Comparison of ENCODE assay signal across 8 mouse cellular contexts in genomic region chr13:62763806-62764205, GRCm38 (mm10). TPM values are rescaled to one million over a fixed set of nuclear protein-coding genes. Genes with fewer than 3 reads are reported as not detected.
DNase-seq lines count a peak whose midpoint lies in the region; ATAC-seq and TF ChIP-seq lines count a peak whose summit lies in the region.
"Not testable (repeated sequence)": the region's sequence is repeated elsewhere in the genome, so short reads cannot be mapped to it uniquely, and the experiment has no call there.

No protein-coding gene starts in this region.

- not testable (repeated sequence) for TF ChIP-seq EP300 in CH12.LX (IDR thresholded peaks at IDR 0.05; ENCODE audit: low read length); heart, adult 2 months (IDR thresholded peaks at IDR 0.05; ENCODE audit: insufficient read depth, low read depth, low read length); stomach, postnatal 0 days (optimal IDR thresholded peaks at IDR 0.05)

- WGBS in heart, adult 2 months: 69% methylated on average over 2 of the region's 2 CpGs
- WGBS in kidney, postnatal 0 days: 67% methylated on average over 2 of the region's 2 CpGs
- WGBS in stomach, postnatal 0 days: 62% methylated on average over 2 of the region's 2 CpGs

- H3K4me3 ChIP-seq in CH12.LX (replicated peaks in 1 of 3; ENCODE audit: low read depth in 2 of 3, low read length in 2 of 3, poor library complexity in 1 of 3); heart, adult 2 months; kidney, postnatal 0 days (replicated peaks; ENCODE audit: low read depth, low read length); stomach, postnatal 0 days (ENCODE audit: low read depth, low read length): not testable (repeated sequence)

- DNase-seq in CH12.LX (ENCODE audit: extremely low read depth): peak; percentile 47
- peak; percentile 64 for DNase-seq in adrenal gland, postnatal 10 days
- DNase-seq in embryo, embryonic 10.5 days (ENCODE audit: low spot score): peak; percentile 59
- not testable (repeated sequence) for DNase-seq in heart, adult 2 months
- DNase-seq in kidney, postnatal 0 days (ENCODE audit: low spot score): peak; percentile 35
- DNase-seq in left cerebral cortex, postnatal 4 days: peak; percentile 23
- peak; percentile 44 for DNase-seq in mesoderm, embryonic 11.5 days (ENCODE audit: low read depth, low spot score)
- peak; percentile 32 for DNase-seq in stomach, postnatal 0 days (ENCODE audit: low spot score)

- not testable (repeated sequence) for H3K4me2 ChIP-seq in CH12.LX (ENCODE audit: insufficient read depth, low read depth, poor library complexity, severe bottlenecking); kidney, postnatal 0 days (ENCODE audit: low read length); stomach, postnatal 0 days (replicated peaks; ENCODE audit: low read depth)

- not testable (repeated sequence) for TF ChIP-seq POLR2A in CH12.LX (IDR thresholded peaks at IDR 0.05; ENCODE audit: low read depth, low read length); heart, adult 2 months (IDR thresholded peaks at IDR 0.05; ENCODE audit: insufficient read depth, low read depth, low read length)

- not testable (repeated sequence) for ATAC-seq in kidney, postnatal 0 days (replicated peaks; ENCODE audit: low FRiP score, low read depth); stomach, postnatal 0 days (ENCODE audit: low FRiP score, low TSS enrichment)

- peak; percentile 65 for TF ChIP-seq RAD21 in CH12.LX (IDR thresholded peaks at IDR 0.05; ENCODE audit: low read depth, low read length)

- H3K4me1 ChIP-seq in CH12.LX (ENCODE audit: control insufficient read depth in 1 of 2, insufficient read depth in 2 of 2); heart, adult 2 months (ENCODE audit: control insufficient read depth, insufficient read depth, low read length); kidney, postnatal 0 days (replicated peaks; ENCODE audit: insufficient read depth, low read length); stomach, postnatal 0 days (replicated peaks; ENCODE audit: control insufficient read depth, insufficient read depth): not testable (repeated sequence)

- dilution Hi-C loops in CH12.LX (cut with MboI; ENCODE audit: extremely low pct_ligation_motif_present, extremely low pct_unique_long_range_greater_than_20kb, low sequenced_read_pairs): not testable (repeated sequence)

- H3K79me2 ChIP-seq in CH12.LX (replicated peaks; ENCODE audit: control insufficient read depth, extremely low read depth, insufficient read depth, poor library complexity, severe bottlenecking); heart, adult 2 months (replicated peaks; ENCODE audit: control insufficient read depth, insufficient read depth, low read length): not testable (repeated sequence)

- H3K9ac ChIP-seq in CH12.LX (ENCODE audit: insufficient read depth, low read depth); heart, adult 2 months (ENCODE audit: low read depth, low read length); kidney, postnatal 0 days (ENCODE audit: low read depth, low read length); stomach, postnatal 0 days (ENCODE audit: low read length): not testable (repeated sequence)

- H3K27me3 ChIP-seq in CH12.LX (replicated peaks); heart, adult 2 months (ENCODE audit: control insufficient read depth, insufficient read depth, low read length); kidney, postnatal 0 days (ENCODE audit: insufficient read depth, low read length); stomach, postnatal 0 days (ENCODE audit: control insufficient read depth, insufficient read depth, low read length): not testable (repeated sequence)

- not testable (repeated sequence) for H3K36me3 ChIP-seq in CH12.LX (replicated peaks in 1 of 2; ENCODE audit: control insufficient read depth in 1 of 2, insufficient read depth in 1 of 2, low read length in 1 of 2); heart, adult 2 months (ENCODE audit: control insufficient read depth, insufficient read depth, low read length); kidney, postnatal 0 days (ENCODE audit: insufficient read depth, low read length); stomach, postnatal 0 days (ENCODE audit: control insufficient read depth, insufficient read depth, low read length)

- intact Hi-C loops in heart, adult 2 months (cut with DNase I): loop anchor here (2.0 kb wide), 1 partner anchor 91 kb away; no protein-coding TSS in a partner anchor
- intact Hi-C loops in left cerebral cortex, postnatal 4 days (cut with DNase I): loop anchor here (10.0 kb wide), 1 partner anchor 571 kb away; no protein-coding TSS in a partner anchor

- H3K27ac ChIP-seq in CH12.LX (ENCODE audit: insufficient read depth, low read depth); heart, adult 2 months; kidney, postnatal 0 days; stomach, postnatal 0 days (replicated peaks): not testable (repeated sequence)

- H3K9me3 ChIP-seq in CH12.LX (replicated peaks; ENCODE audit: low read length); kidney, postnatal 0 days (replicated peaks; ENCODE audit: low read length); stomach, postnatal 0 days (ENCODE audit: control insufficient read depth, low read length): not testable (repeated sequence)

- in situ Hi-C loops in CH12.LX (cut with MboI; ENCODE audit: low pct_ligation_motif_present, low pct_unique_long_range_greater_than_20kb, low sequenced_read_pairs): loop anchor here (10.0 kb wide), 1 partner anchor 91 kb away; the partner anchor contains the start of gene Fbp2

- TF ChIP-seq CTCF in CH12.LX (conservative IDR thresholded peaks at IDR 0.05 in 1 of 2, IDR thresholded peaks at IDR 0.05 in 1 of 2; ENCODE audit: low read depth in 2 of 2, low read length in 2 of 2): peak; percentile 29 to 70; a peak in 3 of 4 replicates
- peak; percentile 65 for TF ChIP-seq CTCF in heart, adult 2 months (IDR thresholded peaks at IDR 0.05)
- TF ChIP-seq CTCF in kidney, postnatal 0 days (IDR thresholded peaks at IDR 0.05; ENCODE audit: low read depth): peak; percentile 72
- TF ChIP-seq CTCF in stomach, postnatal 0 days (IDR thresholded peaks at IDR 0.05; ENCODE audit: low read depth): peak; percentile 75

TF ChIP-seq in CH12.LX, 34 proteins besides CTCF, POLR2A, EP300 and RAD21:
- peak; percentile 57 for TF ChIP-seq SMC3 (IDR thresholded peaks at IDR 0.05; ENCODE audit: low read depth, low read length)

RNA-seq across cellular contexts. Expression of gene Platr25, which starts 3.3 kb away (rescaled TPM):
- 10.0 and 13.8 TPM in 2 replicates for total RNA-seq in CH12.LX (2012; rRNA removed)
- total RNA-seq in CH12.LX (2014; rRNA removed): 26.7 and 31.5 TPM in 2 replicates
- polyA plus RNA-seq in CH12.LX (2012; ENCODE audit: insufficient read length, low read depth): 13.2 and 15.0 TPM in 2 replicates
- total RNA-seq in adrenal gland, postnatal 10 days (2021): 10 to 100 TPM in 1 of 2 experiments, 1 to 10 TPM in 1; 6.1 to 11.9 TPM
- total RNA-seq in heart, adult 2 months (2021): 1 to 10 TPM; 1.6 to 2.9 TPM
- 0.74 and 1.6 TPM in 2 replicates for polyA plus RNA-seq in heart, adult 2 months (2012; rRNA removed)
- 18.6 and 19.1 TPM in 2 replicates for polyA plus RNA-seq in kidney, postnatal 0 days (2015; fragmentation: Nextera tagmentation; extraction: Ambion mirVana)
- 10 to 100 TPM; 15.2 to 20.5 TPM for total RNA-seq in left cerebral cortex, postnatal 4 days (2021)
- 8.5 and 8.7 TPM in 2 replicates for polyA plus RNA-seq in stomach, postnatal 0 days (2015; fragmentation: Nextera tagmentation; extraction: Ambion mirVana)

RNA-seq across cellular contexts. Expression of gene Gm5141, which starts 21.8 kb away (rescaled TPM):
- total RNA-seq in CH12.LX (2012; rRNA removed) (2.4 and 2.5 TPM in 2 replicates), CH12.LX (2014; rRNA removed) (5.7 and 7.1 TPM in 2 replicates)
- 2.0 and 2.3 TPM in 2 replicates for polyA plus RNA-seq in CH12.LX (2012; ENCODE audit: insufficient read length, low read depth)
- 1 to 10 TPM; 1.6 to 4.8 TPM for total RNA-seq in adrenal gland, postnatal 10 days (2021)
- total RNA-seq in heart, adult 2 months (2021): under 1 TPM; 0.55 to 0.59 TPM
- polyA plus RNA-seq in heart, adult 2 months (2012; rRNA removed): 0.45 and 1.2 TPM in 2 replicates
- polyA plus RNA-seq in kidney, postnatal 0 days (2015; fragmentation: Nextera tagmentation; extraction: Ambion mirVana): 6.1 and 6.7 TPM in 2 replicates
- total RNA-seq in left cerebral cortex, postnatal 4 days (2021): 1 to 10 TPM; 6.7 to 9.7 TPM
- polyA plus RNA-seq in stomach, postnatal 0 days (2015; fragmentation: Nextera tagmentation; extraction: Ambion mirVana): 3.1 and 3.5 TPM in 2 replicates
